Mouse (Mus musculus): ENCODE data around the gene Tbr1.

Tbr1 gene

GRCm38 (mm10) chr2:61809381-61809780 is 6.7 kb downstream of the Tbr1 start:
- CTCF ChIA-PET, result no interaction called here
- POLR2A ChIA-PET, result interaction anchor here in 1 of 4 experiments (0.6 to 1.3 kb wide), 3 partner anchors 8 to 163 kb away, joined by 3 read pairs; no protein-coding TSS in a partner anchor

GRCm38 (mm10) chr2:61810751-61811150 is 8.0 kb downstream of the Tbr1 start:
- POLR2A ChIA-PET, result no interaction called here
- CTCF ChIA-PET, result no interaction called here

GRCm38 (mm10) chr2:61811163-61811506 is 8.4 kb downstream of the Tbr1 start:
- ChIA-PET CTCF (no interaction called here), POLR2A (no interaction called here)

GRCm38 (mm10) chr2:61811507-61812421 is 9.0 kb downstream of the Tbr1 start:
- ChIA-PET CTCF (no interaction called here), POLR2A (interaction anchor here in 1 of 4 experiments (1.4 kb wide), 1 partner anchor 29 kb away, joined by 3 read pairs; no protein-coding TSS in a partner anchor)

GRCm38 (mm10) chr2:61812536-61812935 is 9.8 kb downstream of the Tbr1 start:
- CTCF ChIA-PET, result no interaction called here
- POLR2A ChIA-PET, result interaction anchor here in 1 of 4 experiments (1.4 kb wide), 1 partner anchor 30 kb away, joined by 3 read pairs; no protein-coding TSS in a partner anchor

- ChIA-PET CTCF (no interaction called here), POLR2A (interaction anchor here in 2 of 4 experiments (1.4 to 2.9 kb wide), 2 partner anchors 9 to 31 kb away, joined by 3 to 10 read pairs; partner anchors contain the start of gene Tbr1 (in 1 of the 2))
These were observed 10.4 kb downstream of the Tbr1 start for GRCm38 (mm10) chr2:61813106-61813505.

GRCm38 (mm10) chr2:61813521-61813920 is 10.8 kb downstream of the Tbr1 start:
- POLR2A ChIA-PET, result interaction anchor here in 1 of 4 experiments (2.9 kb wide), 1 partner anchor 10 kb away, joined by 10 read pairs; the partner anchor contains the start of gene Tbr1
- CTCF ChIA-PET, result no interaction called here

GRCm38 (mm10) chr2:61814548-61815473 is 12.1 kb downstream of the Tbr1 start:
- CTCF ChIA-PET, result interaction anchor here in 1 of 4 experiments (0.5 kb wide), 1 partner anchor 54 kb away, joined by 3 read pairs; no protein-coding TSS in a partner anchor
- POLR2A ChIA-PET, result interaction anchor here in 1 of 4 experiments (1.0 to 2.9 kb wide), 2 partner anchors 11 to 103 kb away, joined by 3 to 10 read pairs; partner anchors contain the start of genes Psmd14 and Tbr1

GRCm38 (mm10) chr2:61815583-61816313 is 13.0 kb downstream of the Tbr1 start:
- ChIA-PET POLR2A (interaction anchor here in 2 of 4 experiments (0.7 to 2.9 kb wide), 3 partner anchors 12 to 204 kb away, joined by 3 to 10 read pairs (median 3); partner anchors contain the start of genes Psmd14 (in 1 of the 2) and Tbr1 (in 1 of the 2)), CTCF (interaction anchor here in 1 of 4 experiments (0.5 kb wide), 1 partner anchor 55 kb away, joined by 3 read pairs; no protein-coding TSS in a partner anchor)

GRCm38 (mm10) chr2:61818197-61818596 is 15.5 kb downstream of the Tbr1 start:
- POLR2A ChIA-PET, result no interaction called here
- CTCF ChIA-PET, result no interaction called here

GRCm38 (mm10) chr2:61820203-61820602 is 17.5 kb downstream of the Tbr1 start:
- ChIA-PET CTCF (no interaction called here), POLR2A (interaction anchor here in 1 of 4 experiments (1.1 to 1.6 kb wide), 2 partner anchors 15 to 17 kb away, joined by 3 to 4 read pairs; no protein-coding TSS in a partner anchor)

- ChIA-PET CTCF (no interaction called here), POLR2A (interaction anchor here in 1 of 4 experiments (1.1 kb wide), 1 partner anchor 23 kb away, joined by 4 read pairs; no protein-coding TSS in a partner anchor)
These were observed 20.9 kb downstream of the Tbr1 start for GRCm38 (mm10) chr2:61823426-61824140.

- ChIA-PET POLR2A (no interaction called here), CTCF (no interaction called here)
These were observed 34.6 kb downstream of the Tbr1 start for GRCm38 (mm10) chr2:61837243-61837806.
